Comparison of ENCODE assay signal across 19 mouse cellular contexts in the genomic region with DNA sequence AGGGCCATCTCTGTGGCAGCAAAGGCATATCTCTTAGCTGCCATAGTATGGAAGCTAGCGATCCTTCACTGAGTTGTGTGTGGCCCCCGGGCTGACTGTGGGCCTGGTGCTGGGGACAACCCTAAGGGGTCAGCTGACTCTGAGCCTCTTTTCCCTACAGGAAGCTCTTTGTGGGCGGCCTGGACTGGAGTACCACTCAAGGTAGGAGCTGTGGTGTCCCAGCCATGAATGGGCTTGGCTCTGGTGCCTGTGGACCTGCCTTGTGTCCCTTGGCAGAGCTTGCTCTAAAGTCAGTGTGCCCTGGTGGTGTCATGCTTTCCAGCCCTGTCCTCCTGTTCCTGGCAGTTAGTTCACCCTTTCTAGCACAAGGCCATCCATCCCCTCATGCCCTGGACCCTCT. TPM values are rescaled to one million over a fixed set of nuclear protein-coding genes. Genes with fewer than 3 reads are reported as not detected.
DNase-seq lines count a peak whose midpoint lies in the region; ATAC-seq and TF ChIP-seq lines count a peak whose summit lies in the region.
"Had no signal": no experiment of that assay in that cellular context is flagged by ENCODE, and none has a peak within 500 bp of the region (broad histone marks: within the 10 kb centered on the region; RNA-seq: fewer than 3 reads in every experiment).

No protein-coding gene starts in this region.

- no peaks in the 10 kb centered on the region for H3K9me3 ChIP-seq in embryonic facial prominence, embryonic 15.5 days (replicated peaks)
- no peaks in the 10 kb centered on the region for H3K9me3 ChIP-seq in embryonic facial prominence, embryonic 10.5 days
- H3K9me3 ChIP-seq in hindbrain, embryonic 13.5 days = no peaks in the 10 kb centered on the region
- no peaks in the 10 kb centered on the region for H3K9me3 ChIP-seq in hindbrain, postnatal 0 days (ENCODE audit: low read length)
- H3K9me3 ChIP-seq in lung, postnatal 0 days (ENCODE audit: low read length) = no peaks in the 10 kb centered on the region
- H3K9me3 ChIP-seq: midbrain, embryonic 13.5 days had no signal

- WGBS in embryonic facial prominence, embryonic 15.5 days = 90% methylated on average over 3 of the region's 3 CpGs
- 85% methylated on average over 3 of the region's 3 CpGs for WGBS in embryonic facial prominence, embryonic 10.5 days
- WGBS in hindbrain, embryonic 13.5 days = 88% methylated on average over 3 of the region's 3 CpGs
- WGBS in hindbrain, postnatal 0 days = 89% methylated on average over 3 of the region's 3 CpGs
- 57% methylated on average over 3 of the region's 3 CpGs for WGBS in lung, postnatal 0 days

- no peaks in the 10 kb centered on the region for H3K27me3 ChIP-seq in embryonic facial prominence, embryonic 15.5 days
- no peaks in the 10 kb centered on the region for H3K27me3 ChIP-seq in embryonic facial prominence, embryonic 10.5 days (replicated peaks; ENCODE audit: low read depth, poor library complexity, severe bottlenecking)
- H3K27me3 ChIP-seq in hindbrain, embryonic 13.5 days = no peaks in the 10 kb centered on the region
- H3K27me3 ChIP-seq in hindbrain, postnatal 0 days (ENCODE audit: insufficient read depth, low read length) = no peaks in the 10 kb centered on the region
- no peaks in the 10 kb centered on the region for H3K27me3 ChIP-seq in lung, postnatal 0 days (replicated peaks; ENCODE audit: insufficient read depth, low read length)
- H3K27me3 ChIP-seq: midbrain, embryonic 13.5 days had no signal

- peak overlapping the region; percentile 6; the same call in 1 of the 2 replicates for H3K9ac ChIP-seq in embryonic facial prominence, embryonic 15.5 days
- peak overlapping the region; percentile 16; the same call in 1 of the 2 replicates for H3K9ac ChIP-seq in hindbrain, embryonic 13.5 days
- no peak overlapping the region for H3K9ac ChIP-seq in hindbrain, postnatal 0 days (replicated peaks; ENCODE audit: low read length)
- no peak overlapping the region for H3K9ac ChIP-seq in lung, postnatal 0 days (replicated peaks; ENCODE audit: low read depth)
- H3K9ac ChIP-seq: midbrain, embryonic 13.5 days had no signal

- H3K4me1 ChIP-seq in embryonic facial prominence, embryonic 15.5 days = peaks cover 36% of the 10 kb centered on the region
- H3K4me1 ChIP-seq in embryonic facial prominence, embryonic 10.5 days = peaks cover 26% of the 10 kb centered on the region
- H3K4me1 ChIP-seq in hindbrain, embryonic 13.5 days (replicated peaks) = peaks cover 39% of the 10 kb centered on the region
- H3K4me1 ChIP-seq in hindbrain, postnatal 0 days (ENCODE audit: insufficient read depth, low read length) = peaks cover 6% of the 10 kb centered on the region; the same call in 1 of the 2 replicates
- H3K4me1 ChIP-seq in lung, postnatal 0 days (ENCODE audit: insufficient read depth, low read depth, low read length) = 0 out of 2 replicates have a peak, but pooled peaks cover under 1% of the 10 kb centered on the region

- TF ChIP-seq CTCF in hindbrain, postnatal 0 days (IDR thresholded peaks at IDR 0.05; ENCODE audit: low read depth) = no peak
- no peak for TF ChIP-seq CTCF in lung, postnatal 0 days (IDR thresholded peaks at IDR 0.05)

- no peak overlapping the region for H3K27ac ChIP-seq in embryonic facial prominence, embryonic 15.5 days (replicated peaks)
- no peak overlapping the region for H3K27ac ChIP-seq in embryonic facial prominence, embryonic 10.5 days (replicated peaks)
- H3K27ac ChIP-seq in hindbrain, embryonic 13.5 days = no peak overlapping the region
- H3K27ac ChIP-seq in hindbrain, postnatal 0 days = no peak overlapping the region
- H3K27ac ChIP-seq in lung, postnatal 0 days (ENCODE audit: low read length) = peak overlapping the region; percentile 68
- H3K27ac ChIP-seq: left cerebral cortex, adult 2 months; macrophage; midbrain, embryonic 13.5 days; stomach, postnatal 0 days had no signal

- DNase-seq in embryonic facial prominence, embryonic 10.5 days (ENCODE audit: low spot score) = no peak
- DNase-seq in hindbrain, postnatal 0 days (ENCODE audit: low spot score) = no peak
- DNase-seq in lung, postnatal 0 days (ENCODE audit: low spot score) = peak; percentile 72
- no peak for DNase-seq in lung, postnatal 14 days
- no peak for DNase-seq in spleen, postnatal 4 days (ENCODE audit: low spot score in 2 of 2)
- DNase-seq: adrenal gland, adult 8-10 months; cerebellum, adult 11-12 months; heart, postnatal 14 days; kidney, postnatal 10 days; right cerebral cortex, postnatal 14 days had no signal

- no peak for ATAC-seq in embryonic facial prominence, embryonic 15.5 days (ENCODE audit: insufficient number of reproducible peaks, low FRiP score, low TSS enrichment, low read depth)
- ATAC-seq in hindbrain, embryonic 13.5 days (ENCODE audit: low FRiP score) = no peak
- ATAC-seq in hindbrain, postnatal 0 days = no peak
- ATAC-seq in lung, postnatal 0 days = peak; percentile 83
- no peak for ATAC-seq in CD4-positive, CD25-positive, alpha-beta regulatory T cell, adult 4 months
- ATAC-seq: forebrain, embryonic 16.5 days; midbrain, embryonic 13.5 days had no signal

- no peak overlapping the region for H3K4me3 ChIP-seq in embryonic facial prominence, embryonic 15.5 days (replicated peaks)
- no peak overlapping the region; the same call in 1 of the 2 replicates for H3K4me3 ChIP-seq in embryonic facial prominence, embryonic 10.5 days
- no peak overlapping the region for H3K4me3 ChIP-seq in hindbrain, embryonic 13.5 days
- no peak overlapping the region for H3K4me3 ChIP-seq in hindbrain, postnatal 0 days (ENCODE audit: low read length)
- no peak overlapping the region for H3K4me3 ChIP-seq in lung, postnatal 0 days (ENCODE audit: low read depth, low read length)
- H3K4me3 ChIP-seq: left cerebral cortex, adult 2 months; midbrain, embryonic 13.5 days had no signal

- H3K4me2 ChIP-seq in embryonic facial prominence, embryonic 15.5 days (replicated peaks) = no peak overlapping the region
- no peak overlapping the region for H3K4me2 ChIP-seq in hindbrain, embryonic 13.5 days
- no peak overlapping the region for H3K4me2 ChIP-seq in hindbrain, postnatal 0 days (ENCODE audit: low read depth, low read length)
- H3K4me2 ChIP-seq in lung, postnatal 0 days (replicated peaks; ENCODE audit: low read depth, low read length) = 0 out of 2 replicates have a peak overlapping the region, but pooled peaks have one; percentile 5
- H3K4me2 ChIP-seq: midbrain, embryonic 13.5 days had no signal

- H3K36me3 ChIP-seq in embryonic facial prominence, embryonic 15.5 days = peaks cover 61% of the 10 kb centered on the region
- H3K36me3 ChIP-seq in embryonic facial prominence, embryonic 10.5 days (replicated peaks) = peaks cover 94% of the 10 kb centered on the region
- peaks cover 71% of the 10 kb centered on the region for H3K36me3 ChIP-seq in hindbrain, embryonic 13.5 days
- peaks cover 31% of the 10 kb centered on the region for H3K36me3 ChIP-seq in hindbrain, postnatal 0 days (ENCODE audit: insufficient read depth, low read length)
- peaks cover 27% of the 10 kb centered on the region for H3K36me3 ChIP-seq in lung, postnatal 0 days (ENCODE audit: insufficient read depth, low read length)

- TF ChIP-seq EP300 in lung, postnatal 0 days (IDR thresholded peaks at IDR 0.05) = no peak

RNA-seq across cellular contexts. Expression of a gene that starts 12.6 kb away (rescaled TPM):
- 61.2 and 64.6 TPM in 2 replicates for polyA plus RNA-seq in embryonic facial prominence, embryonic 15.5 days (2015; fragmentation: Nextera tagmentation; extraction: Ambion mirVana)
- 56.2 and 58.5 TPM in 2 replicates for polyA plus RNA-seq in embryonic facial prominence, embryonic 10.5 days (2016; fragmentation: Nextera tagmentation; extraction: Ambion mirVana)
- 61.6 and 66.2 TPM in 2 replicates for polyA plus RNA-seq in hindbrain, embryonic 13.5 days (2015; fragmentation: Nextera tagmentation; extraction: Ambion mirVana)
- total RNA-seq in hindbrain, postnatal 0 days (2014; rRNA removed) = 79.1 and 104 TPM in 2 replicates
- 38.5 and 39.4 TPM in 2 replicates for polyA plus RNA-seq in hindbrain, postnatal 0 days (2015; fragmentation: Nextera tagmentation; extraction: Ambion mirVana)
- 37.8 and 38.1 TPM in 2 replicates for polyA plus RNA-seq in lung, postnatal 0 days (2015; fragmentation: Nextera tagmentation; extraction: Ambion mirVana)
- polyA plus RNA-seq in CD4-positive, CD25-positive, alpha-beta regulatory T cell, adult 4 months (2017; shearing (Covaris generic)) = 10 to 100 TPM; 10.4 to 14.7 TPM

RNA-seq across cellular contexts. Expression of a gene that starts 13.0 kb away (rescaled TPM):
- 72.3 and 88.0 TPM in 2 replicates for polyA plus RNA-seq in embryonic facial prominence, embryonic 15.5 days (2015; fragmentation: Nextera tagmentation; extraction: Ambion mirVana)
- 24.4 and 25.0 TPM in 2 replicates for polyA plus RNA-seq in embryonic facial prominence, embryonic 10.5 days (2016; fragmentation: Nextera tagmentation; extraction: Ambion mirVana)
- 22.3 and 24.9 TPM in 2 replicates for polyA plus RNA-seq in hindbrain, embryonic 13.5 days (2015; fragmentation: Nextera tagmentation; extraction: Ambion mirVana)
- total RNA-seq in hindbrain, postnatal 0 days (2014; rRNA removed) = 40.9 and 44.5 TPM in 2 replicates
- polyA plus RNA-seq in hindbrain, postnatal 0 days (2015; fragmentation: Nextera tagmentation; extraction: Ambion mirVana) = 32.4 and 35.9 TPM in 2 replicates
- 23.5 and 25.4 TPM in 2 replicates for polyA plus RNA-seq in lung, postnatal 0 days (2015; fragmentation: Nextera tagmentation; extraction: Ambion mirVana)
- polyA plus RNA-seq in CD4-positive, CD25-positive, alpha-beta regulatory T cell, adult 4 months (2017; shearing (Covaris generic)) = under 1 TPM in 1 of 2 experiments, not detected in 1; 0.47 TPM

RNA-seq across cellular contexts. Expression of a gene that starts 18.4 kb away (rescaled TPM):
- 969 and 997 TPM in 2 replicates for polyA plus RNA-seq in embryonic facial prominence, embryonic 15.5 days (2015; fragmentation: Nextera tagmentation; extraction: Ambion mirVana)
- polyA plus RNA-seq in embryonic facial prominence, embryonic 10.5 days (2016; fragmentation: Nextera tagmentation; extraction: Ambion mirVana) = 1,079 and 1,119 TPM in 2 replicates
- 583 and 598 TPM in 2 replicates for polyA plus RNA-seq in hindbrain, embryonic 13.5 days (2015; fragmentation: Nextera tagmentation; extraction: Ambion mirVana)
- 1,031 and 1,483 TPM in 2 replicates for total RNA-seq in hindbrain, postnatal 0 days (2014; rRNA removed)
- 676 and 682 TPM in 2 replicates for polyA plus RNA-seq in hindbrain, postnatal 0 days (2015; fragmentation: Nextera tagmentation; extraction: Ambion mirVana)
- 651 and 741 TPM in 2 replicates for polyA plus RNA-seq in lung, postnatal 0 days (2015; fragmentation: Nextera tagmentation; extraction: Ambion mirVana)
- polyA plus RNA-seq in CD4-positive, CD25-positive, alpha-beta regulatory T cell, adult 4 months (2017; shearing (Covaris generic)) = 1,000 to 10,000 TPM; 1,622 to 1,794 TPM

RNA-seq across cellular contexts. Expression of a gene that starts 21.9 kb away (rescaled TPM):
- 3.4 and 5.4 TPM in 2 replicates for polyA plus RNA-seq in embryonic facial prominence, embryonic 15.5 days (2015; fragmentation: Nextera tagmentation; extraction: Ambion mirVana)
- 11.8 and 12.6 TPM in 2 replicates for polyA plus RNA-seq in embryonic facial prominence, embryonic 10.5 days (2016; fragmentation: Nextera tagmentation; extraction: Ambion mirVana)
- 182 and 183 TPM in 2 replicates for polyA plus RNA-seq in hindbrain, embryonic 13.5 days (2015; fragmentation: Nextera tagmentation; extraction: Ambion mirVana)
- 358 and 374 TPM in 2 replicates for total RNA-seq in hindbrain, postnatal 0 days (2014; rRNA removed)
- 81.3 and 97.6 TPM in 2 replicates for polyA plus RNA-seq in hindbrain, postnatal 0 days (2015; fragmentation: Nextera tagmentation; extraction: Ambion mirVana)
- 0.57 and 0.85 TPM in 2 replicates for polyA plus RNA-seq in lung, postnatal 0 days (2015; fragmentation: Nextera tagmentation; extraction: Ambion mirVana)
- polyA plus RNA-seq in CD4-positive, CD25-positive, alpha-beta regulatory T cell, adult 4 months (2017; shearing (Covaris generic)) = under 1 TPM in 1 of 2 experiments, not detected in 1; 0.16 TPM
- total RNA-seq: granulocyte monocyte progenitor cell, adult 5-6 weeks had no signal

RNA-seq across cellular contexts. Expression of a gene that starts 24.9 kb away (rescaled TPM):
- 317 and 339 TPM in 2 replicates for polyA plus RNA-seq in embryonic facial prominence, embryonic 15.5 days (2015; fragmentation: Nextera tagmentation; extraction: Ambion mirVana)
- polyA plus RNA-seq in embryonic facial prominence, embryonic 10.5 days (2016; fragmentation: Nextera tagmentation; extraction: Ambion mirVana) = 303 and 309 TPM in 2 replicates
- 253 and 263 TPM in 2 replicates for polyA plus RNA-seq in hindbrain, embryonic 13.5 days (2015; fragmentation: Nextera tagmentation; extraction: Ambion mirVana)
- 246 and 291 TPM in 2 replicates for total RNA-seq in hindbrain, postnatal 0 days (2014; rRNA removed)
- polyA plus RNA-seq in hindbrain, postnatal 0 days (2015; fragmentation: Nextera tagmentation; extraction: Ambion mirVana) = 410 and 430 TPM in 2 replicates
- polyA plus RNA-seq in lung, postnatal 0 days (2015; fragmentation: Nextera tagmentation; extraction: Ambion mirVana) = 295 and 327 TPM in 2 replicates
- polyA plus RNA-seq in CD4-positive, CD25-positive, alpha-beta regulatory T cell, adult 4 months (2017; shearing (Covaris generic)) = 100 to 1,000 TPM; 231 to 237 TPM

Comparison
In these comparisons a context has a peak if more than half of its experiments do, and no peak if none do; other contexts are left out.
1. H3K9ac ChIP-seq: peak in embryonic facial prominence, embryonic 15.5 days (single experiment) and hindbrain, embryonic 13.5 days (single experiment); none in hindbrain, postnatal 0 days (single experiment) and lung, postnatal 0 days (single experiment).
2. RNA of a gene that starts 13.0 kb away (polyA plus RNA-seq): 72.3 to 88.0 TPM in embryonic facial prominence, embryonic 15.5 days, 32.4 to 35.9 TPM in hindbrain, postnatal 0 days, 24.4 to 25.0 TPM in embryonic facial prominence, embryonic 10.5 days, 23.5 to 25.4 TPM in lung, postnatal 0 days and 22.3 to 24.9 TPM in hindbrain, embryonic 13.5 days; 0.47 TPM in CD4-positive, CD25-positive, alpha-beta regulatory T cell, adult 4 months; every median in the first group is over 10 times any median in the second.